Mouse (Mus musculus): ENCODE results near the gene Smarcd3.

GRCm38 (mm10) chr5:24611366-24612301, 12.6 kb downstream of the Smarcd3 start:
- no peak for TF ChIP-seq POLR2A (IDR thresholded peaks at IDR 0.05; ENCODE audit: insufficient read depth, low read length)
- no peak for TF ChIP-seq EP300 (IDR thresholded peaks at IDR 0.05; ENCODE audit: insufficient read depth, low read depth, low read length)

Data from ES-Bruce4 (cell line).